ENCODE assay signal across 18 mouse cellular contexts in the genomic region with DNA sequence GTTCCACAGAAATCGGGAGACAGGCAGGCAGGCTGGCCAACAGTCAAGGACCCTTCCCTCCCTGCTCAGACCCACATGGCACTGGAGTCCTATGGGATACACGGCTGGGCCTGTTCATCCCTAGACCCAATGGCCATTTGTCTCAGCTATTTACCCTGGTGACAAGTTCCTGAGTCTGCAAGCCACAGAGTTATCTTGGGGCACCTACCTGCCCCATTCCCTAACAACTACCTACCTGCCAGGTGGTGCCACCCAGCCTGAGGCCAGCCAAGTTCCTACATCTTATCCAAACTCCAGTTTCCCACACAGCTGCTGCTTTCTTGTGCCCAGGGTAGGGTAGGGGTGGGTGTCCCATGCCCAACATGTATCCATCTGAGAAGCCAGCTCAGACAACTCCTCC. TPM values are rescaled to one million over a fixed set of nuclear protein-coding genes. Genes with fewer than 3 reads are reported as not detected.
DNase-seq lines count a peak whose midpoint lies in the region; ATAC-seq and TF ChIP-seq lines count a peak whose summit lies in the region.
"Had no signal": no experiment of that assay in that cellular context is flagged by ENCODE, and none has a peak within 500 bp of the region (broad histone marks: within the 10 kb centered on the region; RNA-seq: fewer than 3 reads in every experiment).

No protein-coding gene starts in this region.

- H3K4me2 ChIP-seq in embryonic facial prominence, embryonic 12.5 days (replicated peaks): no peak overlapping the region
- H3K4me2 ChIP-seq in limb, embryonic 13.5 days (replicated peaks): no peak overlapping the region
- no peak overlapping the region for H3K4me2 ChIP-seq in forebrain, embryonic 12.5 days
- H3K4me2 ChIP-seq: heart, embryonic 13.5 days; kidney, embryonic 15.5 days; liver, embryonic 13.5 days; lung, embryonic 14.5 days had no signal

- intact Hi-C loops in heart, postnatal 25 days (cut with DNase I): no loop called here
- intact Hi-C loops in left cerebral cortex, adult 2 months (cut with DNase I): no loop called here

- no peaks in the 10 kb centered on the region for H3K27me3 ChIP-seq in embryonic facial prominence, embryonic 12.5 days
- H3K27me3 ChIP-seq in limb, embryonic 13.5 days: no peaks in the 10 kb centered on the region
- H3K27me3 ChIP-seq in forebrain, embryonic 12.5 days: no peaks in the 10 kb centered on the region
- H3K27me3 ChIP-seq: CH12.LX; heart, embryonic 13.5 days; kidney, embryonic 15.5 days; liver, embryonic 13.5 days had no signal

- H3K4me1 ChIP-seq in embryonic facial prominence, embryonic 12.5 days: peaks cover 12% of the 10 kb centered on the region
- H3K4me1 ChIP-seq in limb, embryonic 13.5 days: peaks cover 39% of the 10 kb centered on the region
- H3K4me1 ChIP-seq in forebrain, embryonic 12.5 days: no peaks in the 10 kb centered on the region
- H3K4me1 ChIP-seq: liver, embryonic 13.5 days; midbrain, embryonic 10.5 days had no signal

- DNase-seq in heart, adult 11 months: peak; percentile 93
- no peak for DNase-seq in heart, postnatal 25 days (ENCODE audit: low spot score)
- no peak for DNase-seq in left cerebral cortex, adult 2 months (ENCODE audit: extremely low spot score in 1 of 2, low spot score in 2 of 2)
- no peak for DNase-seq in left cerebral cortex, adult 8-10 months (ENCODE audit: low spot score in 2 of 2)
- DNase-seq in c-Kit-positive CD71-positive TER-119-positive erythroid progenitor cells, embryonic 14.5 days (ENCODE audit: low spot score): no peak
- DNase-seq: kidney, postnatal 4 days; liver, embryonic 13.5 days; lung, embryonic 14.5 days; thymus, postnatal 25 days had no signal

- H3K9ac ChIP-seq in embryonic facial prominence, embryonic 12.5 days: no peak overlapping the region
- no peak overlapping the region for H3K9ac ChIP-seq in limb, embryonic 13.5 days
- no peak overlapping the region for H3K9ac ChIP-seq in forebrain, embryonic 12.5 days
- H3K9ac ChIP-seq: heart, embryonic 13.5 days; kidney, embryonic 15.5 days; liver, embryonic 13.5 days; lung, embryonic 14.5 days had no signal

- whole genome bisulfite sequencing in embryonic facial prominence, embryonic 12.5 days: 58% methylated on average over 2 of the region's 2 CpGs
- WGBS in limb, embryonic 13.5 days: 64% methylated on average over 2 of the region's 2 CpGs
- WGBS in forebrain, embryonic 12.5 days: 89% methylated on average over 2 of the region's 2 CpGs

- no peak overlapping the region for H3K4me3 ChIP-seq in left cerebral cortex, adult 2 months
- H3K4me3 ChIP-seq in embryonic facial prominence, embryonic 12.5 days: no peak overlapping the region
- no peak overlapping the region for H3K4me3 ChIP-seq in limb, embryonic 13.5 days
- no peak overlapping the region for H3K4me3 ChIP-seq in forebrain, embryonic 12.5 days (replicated peaks)
- H3K4me3 ChIP-seq: heart, embryonic 13.5 days; kidney, embryonic 15.5 days; liver, embryonic 13.5 days; midbrain, embryonic 10.5 days had no signal

- no peak for ATAC-seq in embryonic facial prominence, embryonic 12.5 days (ENCODE audit: insufficient number of reproducible peaks, insufficient read depth, low FRiP score, low TSS enrichment)
- no peak for ATAC-seq in limb, embryonic 13.5 days (ENCODE audit: low FRiP score, low read depth)
- no peak for ATAC-seq in forebrain, embryonic 12.5 days (ENCODE audit: low FRiP score)

- no peak for TF ChIP-seq CTCF in left cerebral cortex, adult 2 months (IDR thresholded peaks at IDR 0.05)

- no peaks in the 10 kb centered on the region for H3K9me3 ChIP-seq in embryonic facial prominence, embryonic 12.5 days
- no peaks in the 10 kb centered on the region for H3K9me3 ChIP-seq in limb, embryonic 13.5 days
- no peaks in the 10 kb centered on the region for H3K9me3 ChIP-seq in forebrain, embryonic 12.5 days
- H3K9me3 ChIP-seq: heart, embryonic 13.5 days; kidney, embryonic 15.5 days; liver, embryonic 13.5 days; midbrain, embryonic 10.5 days had no signal

- peaks cover 14% of the 10 kb centered on the region for H3K36me3 ChIP-seq in embryonic facial prominence, embryonic 12.5 days
- peaks cover 65% of the 10 kb centered on the region for H3K36me3 ChIP-seq in limb, embryonic 13.5 days
- H3K36me3 ChIP-seq in forebrain, embryonic 12.5 days (replicated peaks): no peaks in the 10 kb centered on the region

- H3K27ac ChIP-seq in left cerebral cortex, adult 2 months: peak overlapping the region; percentile 17; the same call in 1 of the 2 replicates
- H3K27ac ChIP-seq in embryonic facial prominence, embryonic 12.5 days: peak overlapping the region; percentile 55; the same call in 1 of the 2 replicates
- H3K27ac ChIP-seq in limb, embryonic 13.5 days: peak overlapping the region; percentile 84
- H3K27ac ChIP-seq in forebrain, embryonic 12.5 days: no peak overlapping the region
- H3K27ac ChIP-seq: heart, embryonic 13.5 days; kidney, embryonic 15.5 days; liver, embryonic 13.5 days; midbrain, embryonic 10.5 days had no signal

RNA-seq across cellular contexts. Expression of gene Arhgap8, which starts 21.7 kb away (rescaled TPM):
- total RNA-seq in heart, postnatal 25 days (2021): 1 to 10 TPM in 1 of 2 experiments, under 1 TPM in 1; 0.55 to 1.1 TPM
- not detected for total RNA-seq in left cerebral cortex, adult 2 months (2021)
- total RNA-seq in left cerebral cortex, adult 8-10 months (2022): under 1 TPM in 2 of 4 experiments, not detected in 2; 0.26 to 0.28 TPM
- 3.9 and 4.1 TPM in 2 replicates for polyA plus RNA-seq in embryonic facial prominence, embryonic 12.5 days (2016; fragmentation: Nextera tagmentation; extraction: Ambion mirVana)
- 6.7 and 7.5 TPM in 2 replicates for polyA plus RNA-seq in limb, embryonic 13.5 days (2015; fragmentation: Nextera tagmentation; extraction: Ambion mirVana)
- polyA plus RNA-seq in forebrain, embryonic 12.5 days (2016; fragmentation: Nextera tagmentation; extraction: Ambion mirVana): 0.60 and 1.1 TPM in 2 replicates
- total RNA-seq: granulocyte monocyte progenitor cell, adult 5-6 weeks; MEL had no signal

RNA-seq across cellular contexts. Expression of gene Prr5, which starts 28.8 kb away (rescaled TPM):
- total RNA-seq in heart, postnatal 25 days (2021): 1 to 10 TPM; 3.1 to 3.4 TPM
- 10 to 100 TPM; 13.8 to 14.1 TPM for total RNA-seq in left cerebral cortex, adult 2 months (2021)
- 10 to 100 TPM in 2 of 4 experiments, 1 to 10 TPM in 2; 9.1 to 13.9 (median 10.2) TPM for total RNA-seq in left cerebral cortex, adult 8-10 months (2022)
- 20.4 and 20.7 TPM in 2 replicates for polyA plus RNA-seq in embryonic facial prominence, embryonic 12.5 days (2016; fragmentation: Nextera tagmentation; extraction: Ambion mirVana)
- polyA plus RNA-seq in limb, embryonic 13.5 days (2015; fragmentation: Nextera tagmentation; extraction: Ambion mirVana): 31.1 and 31.8 TPM in 2 replicates
- polyA plus RNA-seq in forebrain, embryonic 12.5 days (2016; fragmentation: Nextera tagmentation; extraction: Ambion mirVana): 7.6 and 10.1 TPM in 2 replicates
- total RNA-seq: MEL had no signal
